Mouse (Mus musculus): ENCODE results near the gene Dpp6. TPM values are rescaled to one million over a fixed set of nuclear protein-coding genes. Genes with fewer than 3 reads are reported as not detected.

Dpp6 gene
- polyA plus RNA-seq, 1 experiment from 2014 or later = 15.0 TPM

DNA sequence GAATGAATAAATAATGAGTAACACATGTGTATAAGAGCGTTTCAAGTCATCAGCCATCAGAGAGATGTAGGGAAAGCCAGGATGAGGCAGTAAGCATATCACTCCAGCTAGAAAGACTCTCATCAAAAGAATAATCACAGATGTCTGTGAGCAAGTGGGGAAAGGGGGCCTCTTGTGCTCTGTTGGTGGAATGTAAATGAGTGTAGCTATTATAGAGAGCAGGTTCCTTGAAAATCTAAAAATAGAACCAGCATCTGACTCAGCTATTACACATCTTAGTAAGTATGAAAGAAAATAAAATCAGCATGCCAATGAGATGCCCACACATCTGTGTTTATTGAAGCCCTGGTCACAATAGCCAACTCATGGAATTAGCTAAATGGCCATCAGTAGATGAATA lies 264.3 kb downstream of the Dpp6 start:
- Histone ChIP-seq H3K4me1 (no peaks in the 10 kb centered on the region), H3K27me3 (no peaks in the 10 kb centered on the region), H3K9ac (no peak overlapping the region), H3K4me2 (no peak overlapping the region), H3K36me3 (replicated peaks) (no peaks in the 10 kb centered on the region), H3K27ac (no peak overlapping the region), H3K4me3 (replicated peaks) (no peak overlapping the region), H3K9me3 (no peaks in the 10 kb centered on the region)
- ATAC-seq (ENCODE audit: low FRiP score) = peak; percentile 39; the same call in 1 of the 2 replicates
- WGBS = 51% methylated on average over 1 of the region's 1 CpGs

DNA sequence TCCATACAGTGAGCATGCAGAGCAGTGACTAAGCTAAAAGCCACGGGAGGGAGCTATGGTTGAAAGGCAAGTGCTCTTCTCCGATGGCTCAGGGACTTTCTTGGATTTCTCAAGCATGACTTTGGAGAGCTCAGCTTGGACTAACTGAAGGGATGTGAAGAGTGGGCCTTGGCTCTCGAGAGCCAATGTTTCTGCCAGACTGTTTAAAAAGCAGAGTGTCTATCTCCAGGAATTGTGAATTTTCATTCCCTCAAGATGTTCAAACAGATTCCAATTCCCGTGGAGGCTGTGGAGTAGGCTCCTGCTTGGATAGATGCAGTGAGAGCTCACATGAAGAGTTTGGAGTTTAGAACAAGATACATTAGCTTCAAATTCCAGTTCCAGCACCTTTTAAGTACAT lies 266.8 kb downstream of the Dpp6 start:
- Histone ChIP-seq H3K4me1 (no peaks in the 10 kb centered on the region), H3K27ac (no peak overlapping the region), H3K4me3 (replicated peaks) (no peak overlapping the region), H3K36me3 (replicated peaks) (no peaks in the 10 kb centered on the region), H3K9me3 (no peaks in the 10 kb centered on the region), H3K4me2 (no peak overlapping the region), H3K9ac (no peak overlapping the region), H3K27me3 (no peaks in the 10 kb centered on the region)
- no peak for ATAC-seq (ENCODE audit: low FRiP score)
- 80% methylated on average over 4 of the region's 4 CpGs for WGBS

DNA sequence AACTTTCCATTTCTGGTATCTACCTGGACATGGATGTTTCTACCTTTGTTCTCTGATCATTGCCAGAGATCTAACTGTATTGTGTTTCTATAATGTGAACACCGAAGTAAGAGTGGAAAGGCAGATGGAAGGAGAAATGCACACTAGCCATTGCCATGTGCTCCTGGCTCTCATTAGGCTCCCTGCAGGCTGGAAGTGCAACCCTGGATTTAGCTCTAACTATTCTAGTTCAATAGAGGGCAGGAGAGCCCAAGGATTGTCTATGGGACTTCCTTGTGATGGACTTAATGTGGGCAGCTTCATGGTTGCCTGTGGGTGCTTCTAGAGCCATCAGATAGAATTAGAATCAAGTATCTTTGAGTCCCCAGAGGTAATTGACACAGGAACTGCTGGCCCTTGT lies 291.2 kb downstream of the Dpp6 start:
- H3K9ac ChIP-seq = no peak overlapping the region
- H3K36me3 ChIP-seq (replicated peaks) = no peaks in the 10 kb centered on the region
- 97% methylated on average over 1 of the region's 1 CpGs for WGBS
- ATAC-seq (ENCODE audit: low FRiP score) = no peak
- H3K9me3 ChIP-seq = no peaks in the 10 kb centered on the region
- H3K27ac ChIP-seq = no peak overlapping the region
- H3K4me2 ChIP-seq = no peak overlapping the region
- no peak overlapping the region for H3K4me3 ChIP-seq (replicated peaks)
- H3K4me1 ChIP-seq = no peaks in the 10 kb centered on the region
- no peaks in the 10 kb centered on the region for H3K27me3 ChIP-seq

DNA sequence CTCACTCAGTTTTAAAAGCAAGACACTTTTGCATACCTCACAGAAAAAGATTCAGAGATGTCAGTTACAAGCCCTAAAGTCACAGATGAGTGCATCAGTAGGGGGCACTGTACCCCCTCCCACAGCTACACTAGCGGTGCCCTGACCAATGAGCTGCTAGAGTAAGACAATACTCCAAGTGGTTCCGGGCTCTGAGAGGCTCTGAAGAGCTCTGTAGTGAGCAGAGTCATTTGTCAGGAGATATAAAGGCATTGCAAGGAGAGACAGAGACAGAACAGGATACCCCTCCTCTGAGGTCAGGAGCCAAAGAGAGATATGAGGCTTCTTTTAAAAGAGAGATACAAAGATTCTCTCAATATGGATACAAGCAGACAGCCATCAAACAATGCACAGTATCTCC lies 305.5 kb downstream of the Dpp6 start:
- Histone ChIP-seq H3K9ac (no peak overlapping the region), H3K27me3 (no peaks in the 10 kb centered on the region), H3K9me3 (no peaks in the 10 kb centered on the region), H3K4me2 (no peak overlapping the region), H3K4me3 (replicated peaks) (no peak overlapping the region), H3K36me3 (replicated peaks) (no peaks in the 10 kb centered on the region), H3K4me1 (no peaks in the 10 kb centered on the region), H3K27ac (no peak overlapping the region)
- no peak for ATAC-seq (ENCODE audit: low FRiP score)
- 30% methylated on average over 2 of the region's 2 CpGs for WGBS

GRCm38 (mm10) chr5:27122944-27123343 lies 305.9 kb downstream of the Dpp6 start:
- Histone ChIP-seq H3K4me1 (no peaks in the 10 kb centered on the region), H3K27me3 (no peaks in the 10 kb centered on the region), H3K36me3 (replicated peaks) (no peaks in the 10 kb centered on the region), H3K9me3 (no peaks in the 10 kb centered on the region), H3K4me3 (replicated peaks) (no peak overlapping the region), H3K9ac (no peak overlapping the region), H3K4me2 (no peak overlapping the region), H3K27ac (no peak overlapping the region)
- no peak for ATAC-seq (ENCODE audit: low FRiP score)
- WGBS = 84% methylated on average over 2 of the region's 2 CpGs

GRCm38 (mm10) chr5:27126034-27126433 lies 309.0 kb downstream of the Dpp6 start:
- Histone ChIP-seq H3K4me1 (no peaks in the 10 kb centered on the region), H3K27me3 (no peaks in the 10 kb centered on the region), H3K36me3 (replicated peaks) (no peaks in the 10 kb centered on the region), H3K4me3 (replicated peaks) (no peak overlapping the region), H3K9ac (no peak overlapping the region), H3K9me3 (no peaks in the 10 kb centered on the region), H3K4me2 (no peak overlapping the region), H3K27ac (no peak overlapping the region)
- ATAC-seq (ENCODE audit: low FRiP score) = no peak
- WGBS = 89% methylated on average over 4 of the region's 4 CpGs

DNA sequence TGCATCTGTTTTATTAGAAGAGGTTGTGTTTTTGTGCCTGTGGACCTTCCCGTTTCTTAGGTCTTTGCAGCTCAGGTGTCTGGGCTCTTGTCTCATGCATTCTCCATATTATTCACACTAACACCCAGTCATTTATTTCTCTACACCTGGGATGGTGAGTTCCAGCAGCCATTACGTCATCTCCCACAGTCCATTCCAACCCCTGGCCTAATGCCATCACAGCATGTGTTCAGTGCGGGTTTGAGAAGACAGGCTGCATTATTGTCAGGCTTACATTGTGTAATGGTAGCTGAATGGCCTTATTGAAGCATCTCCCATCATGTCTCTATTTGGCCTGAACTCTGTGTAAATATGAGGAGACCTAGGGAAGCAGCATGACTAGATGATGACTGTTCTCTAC lies 316.2 kb downstream of the Dpp6 start:
- Histone ChIP-seq H3K4me3 (replicated peaks) (no peak overlapping the region), H3K9ac (no peak overlapping the region), H3K27me3 (no peaks in the 10 kb centered on the region), H3K27ac (no peak overlapping the region), H3K9me3 (no peaks in the 10 kb centered on the region), H3K4me2 (no peak overlapping the region), H3K36me3 (replicated peaks) (no peaks in the 10 kb centered on the region), H3K4me1 (no peaks in the 10 kb centered on the region)
- ATAC-seq (ENCODE audit: low FRiP score) = no peak
- 76% methylated on average over 3 of the region's 3 CpGs for WGBS

DNA sequence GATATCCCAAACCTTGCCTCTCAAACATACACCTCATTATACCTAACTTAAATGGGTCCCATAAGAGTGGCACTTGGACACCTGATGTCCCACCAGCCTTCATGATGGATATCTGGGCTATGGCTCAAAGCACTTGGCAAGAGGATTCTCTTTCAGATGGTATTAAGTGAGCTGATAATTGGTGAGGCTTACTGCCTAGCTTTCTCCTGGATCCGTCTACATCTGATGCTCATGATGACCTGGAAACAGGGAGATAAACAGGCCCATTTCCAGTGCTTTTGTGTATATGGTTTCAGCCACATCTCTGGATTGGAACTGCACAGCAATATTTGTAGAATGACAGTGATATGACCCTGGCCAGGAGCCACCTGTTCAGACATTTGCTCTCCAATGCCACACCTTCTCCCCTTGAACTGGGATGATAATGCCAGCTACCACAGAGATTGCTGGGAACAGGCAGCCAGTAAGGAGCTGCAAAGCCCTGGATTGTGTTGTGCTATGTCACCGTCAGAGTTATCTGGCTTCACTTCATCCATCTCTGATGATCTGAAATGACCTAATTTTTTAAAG lies 317.5 kb downstream of the Dpp6 start:
- Histone ChIP-seq H3K9me3 (no peaks in the 10 kb centered on the region), H3K36me3 (replicated peaks) (no peaks in the 10 kb centered on the region), H3K27me3 (no peaks in the 10 kb centered on the region), H3K4me1 (no peaks in the 10 kb centered on the region), H3K4me2 (no peak overlapping the region), H3K27ac (no peak overlapping the region), H3K4me3 (replicated peaks) (no peak overlapping the region), H3K9ac (no peak overlapping the region)
- no peak for ATAC-seq (ENCODE audit: low FRiP score)
- 84% methylated on average over 2 of the region's 2 CpGs for WGBS

- ATAC-seq (ENCODE audit: low FRiP score) = no peak
- Histone ChIP-seq H3K4me2 (no peak overlapping the region), H3K27me3 (no peaks in the 10 kb centered on the region), H3K4me1 (no peaks in the 10 kb centered on the region), H3K36me3 (replicated peaks) (no peaks in the 10 kb centered on the region), H3K9ac (no peak overlapping the region), H3K9me3 (no peaks in the 10 kb centered on the region), H3K4me3 (replicated peaks) (no peak overlapping the region), H3K27ac (no peak overlapping the region)
- WGBS = 83% methylated on average over 6 of the region's 6 CpGs
These were observed 330.5 kb downstream of the Dpp6 start for GRCm38 (mm10) chr5:27147397-27147945.

DNA sequence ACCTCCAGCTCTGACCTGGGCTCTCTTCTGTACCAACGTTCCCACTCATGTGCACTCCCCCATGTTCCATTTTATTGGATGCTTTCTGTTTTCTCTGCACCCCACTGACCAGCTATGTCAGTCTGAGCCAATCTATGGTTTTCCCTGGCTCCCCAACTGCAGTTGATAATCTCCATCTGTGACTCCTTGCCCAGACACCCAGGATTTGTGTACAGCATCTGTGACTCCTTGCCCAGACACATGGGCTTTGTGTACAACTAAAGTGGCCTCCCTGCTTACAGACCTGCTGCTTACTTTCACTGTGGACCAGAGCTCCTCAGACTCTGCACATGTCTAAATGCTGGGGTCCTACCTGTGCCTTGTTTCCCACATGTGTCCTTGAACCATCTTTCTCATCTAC lies 334.0 kb downstream of the Dpp6 start:
- no peak overlapping the region for H3K27ac ChIP-seq
- H3K36me3 ChIP-seq (replicated peaks) = no peaks in the 10 kb centered on the region
- no peak overlapping the region for H3K4me2 ChIP-seq
- H3K27me3 ChIP-seq = no peaks in the 10 kb centered on the region
- ATAC-seq (ENCODE audit: low FRiP score) = no peak
- H3K4me1 ChIP-seq = no peaks in the 10 kb centered on the region
- H3K9me3 ChIP-seq = no peaks in the 10 kb centered on the region
- H3K9ac ChIP-seq = no peak overlapping the region
- no peak overlapping the region for H3K4me3 ChIP-seq (replicated peaks)
- 77% methylated on average over 1 of the region's 1 CpGs for WGBS

DNA sequence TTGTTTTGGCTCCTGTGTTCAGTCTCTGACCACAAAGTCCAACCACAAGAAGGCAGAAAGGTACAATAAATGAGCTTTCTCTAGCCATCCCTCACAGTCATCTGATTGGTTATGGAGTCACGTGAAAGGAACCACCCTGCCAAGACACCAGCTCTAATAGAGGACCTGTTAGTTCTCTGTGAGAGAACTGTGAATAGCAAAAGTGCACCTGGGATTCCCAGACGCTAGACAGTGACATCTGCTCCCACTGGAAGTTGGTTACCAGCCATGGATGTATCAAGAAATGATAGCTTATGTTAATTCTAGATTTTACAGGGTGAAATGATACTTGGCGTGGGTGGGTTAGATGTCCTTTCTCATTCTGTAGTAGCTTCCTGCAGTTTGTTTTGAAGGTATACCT lies 338.7 kb downstream of the Dpp6 start:
- 81% methylated on average over 3 of the region's 3 CpGs for WGBS
- H3K9ac ChIP-seq = no peak overlapping the region
- no peak for ATAC-seq (ENCODE audit: low FRiP score)
- no peaks in the 10 kb centered on the region for H3K9me3 ChIP-seq
- no peaks in the 10 kb centered on the region for H3K27me3 ChIP-seq
- no peak overlapping the region for H3K4me3 ChIP-seq (replicated peaks)
- H3K4me1 ChIP-seq = peaks cover 3% of the 10 kb centered on the region
- no peak overlapping the region for H3K27ac ChIP-seq
- no peak overlapping the region for H3K4me2 ChIP-seq
- no peaks in the 10 kb centered on the region for H3K36me3 ChIP-seq (replicated peaks)

- no peaks in the 10 kb centered on the region for H3K36me3 ChIP-seq (replicated peaks)
- WGBS = 27% methylated on average over 2 of the region's 2 CpGs
- H3K4me2 ChIP-seq = no peak overlapping the region
- no peaks in the 10 kb centered on the region for H3K27me3 ChIP-seq
- H3K9ac ChIP-seq = no peak overlapping the region
- ATAC-seq (ENCODE audit: low FRiP score) = no peak
- H3K9me3 ChIP-seq = no peaks in the 10 kb centered on the region
- H3K27ac ChIP-seq = no peak overlapping the region
- no peak overlapping the region for H3K4me3 ChIP-seq (replicated peaks)
- peaks cover 3% of the 10 kb centered on the region for H3K4me1 ChIP-seq
These were observed 339.4 kb downstream of the Dpp6 start for GRCm38 (mm10) chr5:27156366-27156765.

DNA sequence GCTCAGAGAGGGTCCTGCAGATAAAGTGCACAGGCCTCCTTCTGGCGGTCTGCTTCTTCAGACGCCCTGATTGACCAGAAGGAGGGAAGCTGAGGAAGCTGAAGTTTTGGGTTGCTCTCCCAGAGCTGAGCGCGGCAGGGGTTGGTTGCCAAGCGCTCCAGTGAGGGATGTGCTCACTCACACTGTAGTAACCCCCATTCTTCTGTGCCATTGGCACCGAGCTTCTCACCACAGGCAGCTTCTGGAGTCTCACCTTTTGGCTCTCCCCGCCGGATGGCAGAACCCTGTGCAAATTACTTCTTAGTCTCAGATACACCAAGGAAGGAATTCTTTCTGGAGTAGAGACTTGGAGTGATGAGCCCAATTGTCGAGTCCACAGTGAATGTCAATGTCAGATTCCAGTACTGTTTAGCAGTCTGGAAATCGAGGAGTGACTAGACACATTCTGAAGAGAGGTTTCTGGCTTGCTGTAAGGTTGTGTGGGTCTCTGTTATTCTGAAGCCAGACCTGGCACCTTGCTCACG lies 344.2 kb downstream of the Dpp6 start:
- Histone ChIP-seq H3K4me3 (replicated peaks) (no peak overlapping the region), H3K4me1 (peaks cover 3% of the 10 kb centered on the region), H3K27ac (no peak overlapping the region), H3K4me2 (no peak overlapping the region), H3K27me3 (no peaks in the 10 kb centered on the region), H3K9me3 (no peaks in the 10 kb centered on the region), H3K9ac (no peak overlapping the region), H3K36me3 (replicated peaks) (no peaks in the 10 kb centered on the region)
- 75% methylated on average over 11 of the region's 11 CpGs for WGBS
- no peak for ATAC-seq (ENCODE audit: low FRiP score)
